Mouse (Mus musculus) cerebellum, adult 18-20 months (tissue): ENCODE data around the gene Dab2ip.

Experiments
- DNase-seq, 2 experiments: peaks; one replicate each; pipeline ENCODE4 v3.0.0; 2021

The Dab2ip gene

GRCm38 (mm10) chr2:35559551-35559835 lies 1.4 kb downstream of the Dab2ip start:
- DNase-seq, result peak; percentile 69 to 71

- DNase-seq, result no peak
Observed at GRCm38 (mm10) chr2:35563722-35564121, 5.7 kb downstream of the Dab2ip start.

GRCm38 (mm10) chr2:35565051-35565836 lies 7.2 kb downstream of the Dab2ip start:
- no peak for DNase-seq

GRCm38 (mm10) chr2:35566957-35567693 lies 9.1 kb downstream of the Dab2ip start:
- peak; percentile 41 to 49 for DNase-seq

- DNase-seq, result no peak
Observed at GRCm38 (mm10) chr2:35567694-35568149, 9.7 kb downstream of the Dab2ip start.

- DNase-seq, result no peak
Observed at GRCm38 (mm10) chr2:35570743-35571142, 12.7 kb downstream of the Dab2ip start.

- DNase-seq, result no peak
Observed at GRCm38 (mm10) chr2:35574643-35575042, 16.6 kb downstream of the Dab2ip start.

- no peak for DNase-seq
Observed at GRCm38 (mm10) chr2:35576675-35577074, 18.6 kb downstream of the Dab2ip start.

- DNase-seq, result no peak
Observed at GRCm38 (mm10) chr2:35580111-35580510, 22.0 kb downstream of the Dab2ip start.

GRCm38 (mm10) chr2:35581501-35582340 lies 23.7 kb downstream of the Dab2ip start:
- peak; percentile 52 to 55 for DNase-seq

- DNase-seq, result peak; percentile 72 to 84
Observed at GRCm38 (mm10) chr2:35582341-35582941, 24.4 kb downstream of the Dab2ip start.

- no peak for DNase-seq
Observed at GRCm38 (mm10) chr2:35583406-35583805, 25.3 kb downstream of the Dab2ip start.

- no peak for DNase-seq
Observed at GRCm38 (mm10) chr2:35584011-35584410, 25.9 kb downstream of the Dab2ip start.

GRCm38 (mm10) chr2:35588368-35588767 lies 30.3 kb downstream of the Dab2ip start:
- no peak for DNase-seq

- no peak for DNase-seq
Observed at GRCm38 (mm10) chr2:35589385-35589784, 31.3 kb downstream of the Dab2ip start.

GRCm38 (mm10) chr2:35589800-35590199 lies 31.7 kb downstream of the Dab2ip start:
- no peak for DNase-seq

GRCm38 (mm10) chr2:35591961-35592724 lies 34.1 kb downstream of the Dab2ip start:
- no peak for DNase-seq

- no peak for DNase-seq
Observed at GRCm38 (mm10) chr2:35592725-35593392, 34.8 kb downstream of the Dab2ip start.

- no peak for DNase-seq
Observed at GRCm38 (mm10) chr2:35593889-35594288, 35.8 kb downstream of the Dab2ip start.

GRCm38 (mm10) chr2:35595102-35595501 lies 37.0 kb downstream of the Dab2ip start:
- DNase-seq, result no peak

- DNase-seq, result no peak
Observed at GRCm38 (mm10) chr2:35595718-35596117, 37.7 kb downstream of the Dab2ip start.

- no peak for DNase-seq
Observed at GRCm38 (mm10) chr2:35596796-35597195, 38.7 kb downstream of the Dab2ip start.
